Mouse (Mus musculus): Measurements from ENCODE around the gene Spata45.

The Spata45 gene

GRCm38 (mm10) chr1:191042688-191043087 lies 6.2 kb downstream of the Spata45 start:
- no peak for DNase-seq

GRCm38 (mm10) chr1:191045264-191045663 lies 8.8 kb downstream of the Spata45 start:
- DNase-seq: no peak

- no peak for DNase-seq
Measured at GRCm38 (mm10) chr1:191046231-191046824, 9.9 kb downstream of the Spata45 start.

- DNase-seq: no peak
Measured at GRCm38 (mm10) chr1:191053555-191053954, 17.1 kb downstream of the Spata45 start.

- DNase-seq: no peak
Measured at GRCm38 (mm10) chr1:191054870-191055532, 18.6 kb downstream of the Spata45 start.

- DNase-seq: no peak
Measured at GRCm38 (mm10) chr1:191055533-191055873, 19.1 kb downstream of the Spata45 start.

- no peak for DNase-seq
Measured at GRCm38 (mm10) chr1:191057461-191057860, 21.0 kb downstream of the Spata45 start.

- no peak for DNase-seq
Measured at GRCm38 (mm10) chr1:191062241-191062780, 25.9 kb downstream of the Spata45 start.

GRCm38 (mm10) chr1:191062781-191063485 lies 26.5 kb downstream of the Spata45 start, which contains the start of the genes Tatdn3 and Nsl1:
Gene Tatdn3 (minus strand): TSS chr1:191062932.
Gene Nsl1 (plus strand): TSS chr1:191063012.
- peak; percentile 86 for DNase-seq

GRCm38 (mm10) chr1:191063700-191064099 lies 27.3 kb downstream of the Spata45 start:
- no peak for DNase-seq

GRCm38 (mm10) chr1:191064535-191064934 lies 28.1 kb downstream of the Spata45 start:
- no peak for DNase-seq

- DNase-seq: no peak
Measured at GRCm38 (mm10) chr1:191065188-191065587, 28.7 kb downstream of the Spata45 start.

GRCm38 (mm10) chr1:191068377-191068776 lies 31.9 kb downstream of the Spata45 start:
- peak; percentile 13 for DNase-seq

- DNase-seq: no peak
Measured at GRCm38 (mm10) chr1:191070259-191070658, 33.8 kb downstream of the Spata45 start.

- peak; percentile 11 for DNase-seq
Measured at GRCm38 (mm10) chr1:191071613-191072012, 35.2 kb downstream of the Spata45 start.

GRCm38 (mm10) chr1:191072329-191072913 lies 36.0 kb downstream of the Spata45 start:
- DNase-seq: no peak

- peak; percentile 79 for DNase-seq
Measured at GRCm38 (mm10) chr1:191073001-191073400, 36.6 kb downstream of the Spata45 start.

- no peak for DNase-seq
Measured at GRCm38 (mm10) chr1:191073486-191073885, 37.0 kb downstream of the Spata45 start.

- DNase-seq: peak; percentile 82
Measured at GRCm38 (mm10) chr1:191075199-191075883, 38.9 kb downstream of the Spata45 start.

GRCm38 (mm10) chr1:191083230-191083629 lies 46.8 kb downstream of the Spata45 start:
- no peak for DNase-seq

- DNase-seq: peak; percentile 78
Measured at GRCm38 (mm10) chr1:191084951-191085559, 48.6 kb downstream of the Spata45 start.

- DNase-seq: peak; percentile 57
Measured at GRCm38 (mm10) chr1:191085597-191085996, 49.2 kb downstream of the Spata45 start.

All from lung, postnatal 36 days (tissue).